Mouse (Mus musculus) heart, embryonic 16.5 days (tissue): ENCODE measurements around the gene Csnk1g2. TPM values are rescaled to one million over a fixed set of nuclear protein-coding genes. Genes with fewer than 3 reads are reported as not detected.

Experiments used
- ATAC-seq: fragments of 200-750 bp; cut with Nextera tagmentation; replicated peaks from 2 replicates; pipeline ENCODE4 v1.8.0; 2017; ENCODE audit warnings: moderate number of reproducible peaks; ENCODE audit not compliant: insufficient read depth, low FRiP score; ENCODE audit errors: extremely low read depth
- H3K27ac ChIP-seq: fragments of 300-500 bp; sonication (generic); 2 replicates; pipeline ENCODE4 v1.5.1; 2014; ENCODE audit warnings: mild to moderate bottlenecking, low read length, control low read depth, moderate library complexity
- H3K27me3 ChIP-seq: fragments of 300-500 bp; sonication (generic); 2 replicates; pipeline ENCODE4 v1.6.1; 2014; ENCODE audit warnings: low read length, mixed read lengths; ENCODE audit not compliant: control insufficient read depth, insufficient read depth
- H3K36me3 ChIP-seq: fragments of 300-500 bp; sonication (generic); 2 replicates; pipeline ENCODE4 v1.6.1; 2014; ENCODE audit not compliant: control insufficient read depth, insufficient read depth
- H3K4me1 ChIP-seq: fragments of 300-500 bp; sonication (generic); 2 replicates; pipeline ENCODE4 v1.6.1; 2014; ENCODE audit warnings: low read length, mixed read lengths; ENCODE audit not compliant: control insufficient read depth, insufficient read depth
- H3K4me2 ChIP-seq: fragments of 300-500 bp; sonication (generic); 2 replicates; pipeline ENCODE4 v1.6.1; 2014; ENCODE audit warnings: low read depth, mild to moderate bottlenecking, control low read depth, low read length
- H3K4me3 ChIP-seq: fragments of 300-500 bp; sonication (generic); 2 replicates; pipeline ENCODE4 v1.5.1; 2014; ENCODE audit warnings: mild to moderate bottlenecking, control low read depth, low read length
- H3K9ac ChIP-seq: fragments of 300-500 bp; sonication (generic); 2 replicates; pipeline ENCODE4 v1.6.1; 2014; ENCODE audit warnings: low read length, control low read depth
- H3K9me3 ChIP-seq: fragments of 300-500 bp; sonication (generic); replicated peaks from 2 replicates; pipeline ENCODE4 v1.6.1; 2016; ENCODE audit warnings: low read length; ENCODE audit not compliant: control insufficient read depth
- WGBS: fragments of 180-500 bp; shearing (Covaris S2); extraction: QIAGEN DNeasy Blood & Tissue Kit; methylation state at CpG from one replicate; pipeline ENCODE4 v1.1.7; 2014; 5-methylcytosine and 5-hydroxymethylcytosine counted together
- polyA plus RNA-seq: library from polyadenylated mRNA; unstranded; fragments of >200 nt; fragmentation: Nextera tagmentation; extraction: Ambion mirVana; gene quantifications from 2 replicates; pipeline ENCODE4 v1.2.1, GENCODE M21; 2015

Csnk1g2 gene
- polyA plus RNA-seq, 1 experiment from 2014 or later = 50.7 TPM

GRCm38 (mm10) chr10:80665459-80665858 is 42.8 kb downstream of the Csnk1g2 start:
- 59% methylated on average over 4 of the region's 4 CpGs for WGBS
- no peaks in the 10 kb centered on the region for H3K9me3 ChIP-seq
- peak overlapping the region; percentile 89 for H3K27ac ChIP-seq
- H3K4me3 ChIP-seq = no peak overlapping the region
- H3K4me2 ChIP-seq = peak overlapping the region; percentile 47; the same call in 1 of the 2 replicates
- no peaks in the 10 kb centered on the region for H3K27me3 ChIP-seq
- H3K36me3 ChIP-seq = peaks cover 43% of the 10 kb centered on the region
- no peak for ATAC-seq
- peaks cover 44% of the 10 kb centered on the region for H3K4me1 ChIP-seq
- H3K9ac ChIP-seq = peak overlapping the region; percentile 69

GRCm38 (mm10) chr10:80665981-80666733 is 43.5 kb downstream of the Csnk1g2 start:
- ATAC-seq = no peak
- Histone ChIP-seq H3K27ac (peak overlapping the region; percentile 89), H3K4me2 (no peak overlapping the region), H3K9me3 (no peaks in the 10 kb centered on the region), H3K9ac (peak overlapping the region; percentile 69; the same call in 1 of the 2 replicates), H3K27me3 (no peaks in the 10 kb centered on the region), H3K4me1 (peaks cover 43% of the 10 kb centered on the region), H3K36me3 (peaks cover 46% of the 10 kb centered on the region), H3K4me3 (no peak overlapping the region)
- 69% methylated on average over 10 of the region's 10 CpGs for WGBS

DNA sequence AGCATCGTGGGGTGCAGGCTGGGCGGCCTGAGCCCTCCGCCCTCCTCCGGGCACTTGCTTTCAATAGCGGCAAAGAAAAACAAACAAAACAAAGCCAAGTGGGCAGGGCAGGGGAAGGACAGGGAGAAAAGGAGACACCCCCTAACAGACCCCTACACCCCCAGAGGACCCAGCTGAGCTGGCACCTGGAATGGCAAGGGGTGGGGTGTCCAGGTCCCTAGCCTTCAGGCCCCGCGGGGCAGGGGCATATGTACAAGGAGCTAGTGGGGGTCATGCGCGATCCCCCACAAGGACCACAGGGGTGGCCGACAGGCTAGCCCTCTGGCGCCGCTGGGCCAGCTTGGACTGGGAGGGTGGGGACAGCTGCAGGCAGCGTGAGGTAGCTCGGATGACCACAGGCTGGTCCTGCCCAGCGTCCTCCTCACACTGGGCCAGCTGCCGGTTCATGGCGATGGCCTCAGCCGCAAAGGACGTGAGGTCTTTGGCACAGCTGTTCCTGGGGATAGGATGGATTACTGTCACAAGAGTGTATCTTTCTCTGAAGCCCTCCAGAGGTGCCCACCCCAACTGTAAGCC is 44.3 kb downstream of the Csnk1g2 start:
- WGBS = 80% methylated on average over 19 of the region's 19 CpGs
- H3K4me1 ChIP-seq = peaks cover 48% of the 10 kb centered on the region
- peaks cover 53% of the 10 kb centered on the region for H3K36me3 ChIP-seq
- H3K4me2 ChIP-seq = no peak overlapping the region
- no peaks in the 10 kb centered on the region for H3K9me3 ChIP-seq
- H3K4me3 ChIP-seq = no peak overlapping the region
- no peak overlapping the region for H3K27ac ChIP-seq
- ATAC-seq = no peak
- H3K27me3 ChIP-seq = no peaks in the 10 kb centered on the region
- H3K9ac ChIP-seq = no peak overlapping the region

DNA sequence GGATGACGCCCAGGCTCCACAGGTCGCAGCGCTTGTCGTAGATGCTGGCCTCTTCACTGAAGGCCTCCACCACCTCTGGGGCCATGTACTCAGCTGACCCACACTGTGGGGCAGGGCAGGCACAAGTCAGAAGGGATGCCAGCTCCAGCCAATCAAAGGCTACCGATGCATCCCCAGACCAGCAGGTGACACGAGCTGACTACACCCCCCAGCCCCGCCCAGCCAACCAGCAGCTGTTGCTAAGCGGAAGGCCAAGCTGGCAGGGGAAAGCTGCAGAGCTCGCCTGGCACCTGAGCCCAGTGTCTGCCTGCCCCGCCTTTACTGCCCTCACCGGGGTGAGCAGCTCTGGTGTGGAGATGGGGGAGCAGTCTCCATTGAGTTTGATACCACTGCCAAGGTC is 46.0 kb downstream of the Csnk1g2 start:
- H3K4me3 ChIP-seq = no peak overlapping the region
- no peaks in the 10 kb centered on the region for H3K9me3 ChIP-seq
- no peaks in the 10 kb centered on the region for H3K27me3 ChIP-seq
- 88% methylated on average over 11 of the region's 11 CpGs for WGBS
- no peak overlapping the region for H3K27ac ChIP-seq
- H3K4me2 ChIP-seq = no peak overlapping the region
- H3K4me1 ChIP-seq = peaks cover 53% of the 10 kb centered on the region
- no peak overlapping the region for H3K9ac ChIP-seq
- peaks cover 53% of the 10 kb centered on the region for H3K36me3 ChIP-seq
- ATAC-seq = no peak

GRCm38 (mm10) chr10:80669018-80669417 is 46.4 kb downstream of the Csnk1g2 start:
- no peaks in the 10 kb centered on the region for H3K9me3 ChIP-seq
- ATAC-seq = no peak
- 85% methylated on average over 12 of the region's 12 CpGs for WGBS
- no peak overlapping the region for H3K9ac ChIP-seq
- H3K27me3 ChIP-seq = no peaks in the 10 kb centered on the region
- peaks cover 53% of the 10 kb centered on the region for H3K4me1 ChIP-seq
- peaks cover 53% of the 10 kb centered on the region for H3K36me3 ChIP-seq
- no peak overlapping the region for H3K4me2 ChIP-seq
- no peak overlapping the region for H3K4me3 ChIP-seq
- H3K27ac ChIP-seq = no peak overlapping the region

DNA sequence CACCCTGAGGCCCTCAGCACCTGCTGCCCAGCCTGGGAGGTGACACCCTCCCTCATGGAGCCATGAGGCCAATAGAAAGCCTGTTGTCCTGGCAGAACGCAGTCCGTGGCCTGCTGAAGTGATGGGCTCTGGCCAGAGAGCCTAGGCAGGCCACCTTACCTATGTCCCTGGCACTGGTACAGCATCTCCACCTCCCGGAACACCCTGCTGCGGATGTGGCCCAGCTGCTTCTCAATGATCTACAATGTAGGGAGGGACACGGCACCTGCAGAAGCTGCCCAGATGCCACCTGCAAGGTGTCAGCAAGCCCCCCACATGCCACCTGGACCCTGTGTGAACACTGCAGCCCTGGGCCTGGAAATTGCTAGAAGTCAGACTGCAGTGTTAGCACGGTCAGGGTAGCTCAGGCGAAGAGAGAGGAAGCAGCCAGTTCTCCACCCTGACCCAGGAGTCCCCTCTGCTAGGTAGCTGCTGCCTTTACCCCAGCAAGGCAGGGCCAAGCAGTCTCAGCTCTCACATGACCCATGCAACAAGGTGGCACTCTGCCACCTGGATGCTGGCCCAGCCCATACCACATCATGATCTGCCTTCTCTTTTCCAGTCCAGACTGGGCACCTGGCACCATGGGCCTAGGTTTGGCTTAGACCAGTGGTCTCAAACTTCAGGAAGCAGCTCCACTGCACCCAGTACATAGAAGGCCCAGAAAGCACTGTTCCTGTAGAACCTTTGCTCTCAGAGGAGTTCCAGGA is 47.3 kb downstream of the Csnk1g2 start:
- no peak overlapping the region for H3K4me3 ChIP-seq
- H3K27ac ChIP-seq = 0 out of 2 replicates have a peak overlapping the region, but pooled peaks have one; percentile 19
- 93% methylated on average over 7 of the region's 7 CpGs for WGBS
- peaks cover 53% of the 10 kb centered on the region for H3K4me1 ChIP-seq
- no peaks in the 10 kb centered on the region for H3K27me3 ChIP-seq
- H3K4me2 ChIP-seq = no peak overlapping the region
- ATAC-seq = 0 out of 2 replicates have a peak, but pooled peaks have one; percentile 11
- H3K36me3 ChIP-seq = peaks cover 53% of the 10 kb centered on the region
- H3K9ac ChIP-seq = peak overlapping the region; percentile 35; the same call in 1 of the 2 replicates
- H3K9me3 ChIP-seq = no peaks in the 10 kb centered on the region

DNA sequence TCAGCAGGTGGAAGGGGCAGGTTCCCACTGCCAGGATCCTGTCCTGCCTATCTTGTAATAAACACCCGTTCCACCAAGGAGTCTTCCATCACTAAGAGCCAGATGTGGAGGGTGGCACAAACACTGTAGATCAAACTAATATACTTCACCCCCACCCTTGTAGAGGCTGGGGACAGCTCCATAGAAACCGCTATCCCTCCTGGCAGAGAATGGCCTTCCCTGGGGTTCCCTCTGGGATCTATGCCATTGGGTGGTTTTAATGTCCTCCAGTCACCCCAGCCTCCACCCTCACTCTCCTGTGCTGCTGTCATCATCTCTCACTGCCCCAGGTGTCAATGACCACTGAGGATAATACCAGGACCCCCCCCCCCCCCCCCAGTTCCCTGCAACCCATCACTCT is 47.9 kb downstream of the Csnk1g2 start:
- Histone ChIP-seq H3K36me3 (peaks cover 53% of the 10 kb centered on the region), H3K4me1 (peaks cover 48% of the 10 kb centered on the region), H3K9me3 (no peaks in the 10 kb centered on the region), H3K4me3 (no peak overlapping the region), H3K4me2 (no peak overlapping the region), H3K9ac (no peak overlapping the region; the same call in 1 of the 2 replicates), H3K27ac (no peak overlapping the region), H3K27me3 (no peaks in the 10 kb centered on the region)
- ATAC-seq = no peak
- 88% methylated on average over 2 of the region's 2 CpGs for WGBS

GRCm38 (mm10) chr10:80671251-80671650 is 48.6 kb downstream of the Csnk1g2 start:
- Histone ChIP-seq H3K27me3 (no peaks in the 10 kb centered on the region), H3K9me3 (no peaks in the 10 kb centered on the region), H3K4me1 (peaks cover 43% of the 10 kb centered on the region), H3K4me2 (no peak overlapping the region), H3K9ac (no peak overlapping the region), H3K27ac (no peak overlapping the region), H3K36me3 (peaks cover 49% of the 10 kb centered on the region), H3K4me3 (no peak overlapping the region)
- ATAC-seq = no peak
- WGBS = 90% methylated on average over 4 of the region's 4 CpGs
